ENCODE assay signal across 8 mouse cellular contexts in genomic region chr10:79811736-79812637, GRCm38 (mm10). TPM values are rescaled to one million over a fixed set of nuclear protein-coding genes. Genes with fewer than 3 reads are reported as not detected.
DNase-seq lines count a peak whose midpoint lies in the region; ATAC-seq lines count a peak whose summit lies in the region.

No protein-coding gene starts in this region.

- no peaks in the 10 kb centered on the region for H3K27me3 ChIP-seq in embryonic facial prominence, embryonic 13.5 days
- no peaks in the 10 kb centered on the region for H3K27me3 ChIP-seq in kidney, embryonic 14.5 days (ENCODE audit: control insufficient read depth, insufficient read depth, low read length)

- H3K9ac ChIP-seq in embryonic facial prominence, embryonic 13.5 days = 0 out of 2 replicates have a peak overlapping the region, but pooled peaks have one; percentile 2
- no peak overlapping the region; the same call in 1 of the 2 replicates for H3K9ac ChIP-seq in kidney, embryonic 14.5 days (ENCODE audit: low read depth, low read length)

- 0 out of 2 replicates have a peak, but pooled peaks cover under 1% of the 10 kb centered on the region for H3K4me1 ChIP-seq in embryonic facial prominence, embryonic 13.5 days
- 0 out of 2 replicates have a peak, but pooled peaks cover 11% of the 10 kb centered on the region for H3K4me1 ChIP-seq in kidney, embryonic 14.5 days (ENCODE audit: control insufficient read depth, insufficient read depth, low read length)

- DNase-seq in 3134 (ENCODE audit: extremely low read depth, insufficient read length, low spot score) (peak; percentile 54), liver (peak; percentile 81)
- DNase-seq in adrenal gland, postnatal 36 days = peak; percentile 91
- peak; percentile 65 to 77 for DNase-seq in heart, adult 9 months (ENCODE audit: low spot score in 2 of 2)
- DNase-seq in monocyte, adult 2 months (ENCODE audit: low read depth in 1 of 2, low spot score in 2 of 2) = peak; percentile 42 to 69
- DNase-seq in spleen, postnatal 36 days (ENCODE audit: low spot score in 2 of 2) = peak; percentile 62 to 76

- whole genome bisulfite sequencing in embryonic facial prominence, embryonic 13.5 days = 31% methylated on average over 15 of the region's 15 CpGs
- WGBS in kidney, embryonic 14.5 days = 21% methylated on average over 15 of the region's 15 CpGs

- H3K9me3 ChIP-seq in embryonic facial prominence, embryonic 13.5 days = no peaks in the 10 kb centered on the region
- H3K9me3 ChIP-seq in kidney, embryonic 14.5 days (ENCODE audit: control insufficient read depth, low read length) = no peaks in the 10 kb centered on the region

- H3K4me2 ChIP-seq in embryonic facial prominence, embryonic 13.5 days = no peak overlapping the region
- no peak overlapping the region for H3K4me2 ChIP-seq in kidney, embryonic 14.5 days (replicated peaks; ENCODE audit: low read depth, low read length)

- peaks cover 83% of the 10 kb centered on the region for H3K36me3 ChIP-seq in embryonic facial prominence, embryonic 13.5 days
- peaks cover 56% of the 10 kb centered on the region for H3K36me3 ChIP-seq in kidney, embryonic 14.5 days (ENCODE audit: control insufficient read depth, insufficient read depth, low read length)

- no peak overlapping the region for H3K27ac ChIP-seq in embryonic facial prominence, embryonic 13.5 days
- no peak overlapping the region for H3K27ac ChIP-seq in kidney, embryonic 14.5 days (ENCODE audit: low read depth, low read length)

- ATAC-seq in embryonic facial prominence, embryonic 13.5 days (ENCODE audit: insufficient number of reproducible peaks, insufficient read depth, low FRiP score, low TSS enrichment, low read depth) = no peak; the same call in 1 of the 2 replicates
- ATAC-seq in kidney, embryonic 14.5 days (ENCODE audit: low FRiP score, low TSS enrichment) = peak; percentile 33

- H3K4me3 ChIP-seq in embryonic facial prominence, embryonic 13.5 days = no peak overlapping the region
- H3K4me3 ChIP-seq in kidney, embryonic 14.5 days (ENCODE audit: low read length) = no peak overlapping the region

RNA-seq across cellular contexts. Expression of gene Misp, which starts 8.8 kb away (rescaled TPM):
- under 1 TPM in 1 of 2 experiments, not detected in 1; 0.43 TPM for total RNA-seq in adrenal gland, postnatal 36 days (2021)
- 2.5 and 5.2 TPM in 2 replicates for polyA plus RNA-seq in embryonic facial prominence, embryonic 13.5 days (2015; fragmentation: Nextera tagmentation; extraction: Ambion mirVana)
- polyA plus RNA-seq in kidney, embryonic 14.5 days (2014; fragmentation: Nextera tagmentation; extraction: Ambion mirVana) = 4.1 and 9.0 TPM in 2 replicates

RNA-seq across cellular contexts. Expression of gene Palm, which starts 18.6 kb away (rescaled TPM):
- total RNA-seq in adrenal gland, postnatal 36 days (2021) = 10 to 100 TPM; 75.4 to 93.7 TPM
- 105 and 112 TPM in 2 replicates for polyA plus RNA-seq in embryonic facial prominence, embryonic 13.5 days (2015; fragmentation: Nextera tagmentation; extraction: Ambion mirVana)
- polyA plus RNA-seq in kidney, embryonic 14.5 days (2014; fragmentation: Nextera tagmentation; extraction: Ambion mirVana) = 101 and 136 TPM in 2 replicates

RNA-seq across cellular contexts. Expression of gene Prss57, which starts 21.2 kb away (rescaled TPM):
- not detected for total RNA-seq in adrenal gland, postnatal 36 days (2021)
- polyA plus RNA-seq in embryonic facial prominence, embryonic 13.5 days (2015; fragmentation: Nextera tagmentation; extraction: Ambion mirVana) = not detected in 2 replicates
- polyA plus RNA-seq in kidney, embryonic 14.5 days (2014; fragmentation: Nextera tagmentation; extraction: Ambion mirVana) = not detected in 2 replicates

RNA-seq across cellular contexts. Expression of gene Fstl3, which starts 34.9 kb away (rescaled TPM):
- total RNA-seq in adrenal gland, postnatal 36 days (2021) = 10 to 100 TPM; 11.3 to 22.9 TPM
- polyA plus RNA-seq in embryonic facial prominence, embryonic 13.5 days (2015; fragmentation: Nextera tagmentation; extraction: Ambion mirVana) = 7.5 and 8.3 TPM in 2 replicates
- 4.9 and 8.2 TPM in 2 replicates for polyA plus RNA-seq in kidney, embryonic 14.5 days (2014; fragmentation: Nextera tagmentation; extraction: Ambion mirVana)

RNA-seq across cellular contexts. Expression of gene Ptbp1, which starts 42.2 kb away (rescaled TPM):
- 100 to 1,000 TPM; 257 to 299 TPM for total RNA-seq in adrenal gland, postnatal 36 days (2021)
- 386 and 390 TPM in 2 replicates for polyA plus RNA-seq in embryonic facial prominence, embryonic 13.5 days (2015; fragmentation: Nextera tagmentation; extraction: Ambion mirVana)
- 279 and 333 TPM in 2 replicates for polyA plus RNA-seq in kidney, embryonic 14.5 days (2014; fragmentation: Nextera tagmentation; extraction: Ambion mirVana)
